Mouse (Mus musculus): ENCODE results near the gene Tsc22d1. TPM values are rescaled to one million over a fixed set of nuclear protein-coding genes. Genes with fewer than 3 reads are reported as not detected.

Gene Tsc22d1
- polyA plus RNA-seq, 1 experiment: 1,170 TPM

- peaks cover 7% of the 10 kb centered on the region for H3K9me3 ChIP-seq
- H3K27me3 ChIP-seq (replicated peaks): peaks cover 8% of the 10 kb centered on the region
- no peak for TF ChIP-seq FLI1 (IDR thresholded peaks at IDR 0.05; ENCODE audit: low read length)
- TF ChIP-seq GATA1 (IDR thresholded peaks at IDR 0.05; ENCODE audit: borderline replicate concordance, low read length): no peak
- peaks cover 35% of the 10 kb centered on the region for H3K36me3 ChIP-seq (replicated peaks; ENCODE audit: low read length)
- peaks cover 37% of the 10 kb centered on the region for H3K4me1 ChIP-seq
- H3K4me3 ChIP-seq (replicated peaks): peak overlapping the region; percentile 53
These were observed 92.6 kb downstream of the Tsc22d1 start for GRCm38 (mm10) chr14:76507357-76507756.

GRCm38 (mm10) chr14:76507804-76508500 is 93.2 kb downstream of the Tsc22d1 start:
- TF ChIP-seq GATA1 (IDR thresholded peaks at IDR 0.05; ENCODE audit: borderline replicate concordance, low read length) (no peak), FLI1 (IDR thresholded peaks at IDR 0.05; ENCODE audit: low read length) (no peak)
- H3K9me3 ChIP-seq: peaks cover 7% of the 10 kb centered on the region
- peaks cover 12% of the 10 kb centered on the region for H3K27me3 ChIP-seq (replicated peaks)
- H3K4me3 ChIP-seq (replicated peaks): peak overlapping the region; percentile 76
- H3K4me1 ChIP-seq: peaks cover 41% of the 10 kb centered on the region
- H3K36me3 ChIP-seq (replicated peaks; ENCODE audit: low read length): peaks cover 35% of the 10 kb centered on the region

- H3K27me3 ChIP-seq (replicated peaks): peaks cover 17% of the 10 kb centered on the region
- H3K9me3 ChIP-seq: peaks cover 7% of the 10 kb centered on the region
- peaks cover 44% of the 10 kb centered on the region for H3K4me1 ChIP-seq
- H3K36me3 ChIP-seq (replicated peaks; ENCODE audit: low read length): peaks cover 35% of the 10 kb centered on the region
- no peak overlapping the region for H3K4me3 ChIP-seq (replicated peaks)
- TF ChIP-seq GATA1 (IDR thresholded peaks at IDR 0.05; ENCODE audit: borderline replicate concordance, low read length) (no peak), FLI1 (IDR thresholded peaks at IDR 0.05; ENCODE audit: low read length) (no peak)
These were observed 93.9 kb downstream of the Tsc22d1 start for GRCm38 (mm10) chr14:76508701-76509100.

GRCm38 (mm10) chr14:76511971-76512370 is 97.2 kb downstream of the Tsc22d1 start:
- H3K36me3 ChIP-seq (replicated peaks; ENCODE audit: low read length): peaks cover 17% of the 10 kb centered on the region
- H3K9me3 ChIP-seq: peaks cover 7% of the 10 kb centered on the region
- peaks cover 50% of the 10 kb centered on the region for H3K4me1 ChIP-seq
- TF ChIP-seq GATA1 (IDR thresholded peaks at IDR 0.05; ENCODE audit: borderline replicate concordance, low read length): no peak
- TF ChIP-seq FLI1 (IDR thresholded peaks at IDR 0.05; ENCODE audit: low read length): no peak
- H3K4me3 ChIP-seq (replicated peaks): no peak overlapping the region
- peaks cover 35% of the 10 kb centered on the region for H3K27me3 ChIP-seq (replicated peaks)

DNA sequence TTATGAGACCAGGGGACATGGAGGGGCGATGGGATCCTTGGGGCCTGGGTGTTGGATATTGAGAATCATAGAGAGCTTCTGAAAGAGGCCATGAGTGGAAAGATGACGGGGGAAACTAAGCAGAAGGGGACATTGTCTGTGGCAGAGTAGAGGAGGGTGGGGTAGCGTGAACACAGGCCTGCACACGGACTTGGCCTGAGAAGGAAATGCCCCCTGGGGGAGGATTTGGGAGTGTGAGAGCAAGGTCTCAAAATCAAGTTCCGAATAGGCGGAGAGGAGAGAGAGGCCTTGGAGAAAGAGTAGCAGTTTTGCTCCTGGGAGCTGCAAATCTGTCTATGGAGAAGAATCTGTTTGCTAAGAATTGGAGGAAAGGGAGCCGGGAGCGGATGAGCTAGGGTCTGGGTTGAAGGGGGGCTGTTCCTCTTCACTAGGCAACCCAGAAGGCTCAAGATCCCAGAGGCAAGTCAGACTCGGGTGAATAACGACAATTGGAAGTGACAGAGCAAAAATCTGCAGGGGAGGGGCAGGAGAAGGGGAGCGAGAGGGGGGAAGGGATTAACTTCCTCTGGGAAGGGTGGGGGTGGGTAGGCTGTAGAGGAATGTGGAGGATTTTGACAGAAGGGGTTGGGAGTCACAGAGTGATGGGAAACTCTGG is 98.8 kb downstream of the Tsc22d1 start:
- Histone ChIP-seq H3K9me3 (peaks cover 7% of the 10 kb centered on the region), H3K36me3 (replicated peaks; ENCODE audit: low read length) (peaks cover 3% of the 10 kb centered on the region), H3K4me3 (replicated peaks) (peak overlapping the region; percentile 33), H3K4me1 (peaks cover 38% of the 10 kb centered on the region), H3K27me3 (replicated peaks) (peaks cover 49% of the 10 kb centered on the region)
- TF ChIP-seq FLI1 (IDR thresholded peaks at IDR 0.05; ENCODE audit: low read length): no peak
- no peak for TF ChIP-seq GATA1 (IDR thresholded peaks at IDR 0.05; ENCODE audit: borderline replicate concordance, low read length)

GRCm38 (mm10) chr14:76514050-76514585 is 99.4 kb downstream of the Tsc22d1 start:
- TF ChIP-seq FLI1 (IDR thresholded peaks at IDR 0.05; ENCODE audit: low read length) (no peak), GATA1 (IDR thresholded peaks at IDR 0.05; ENCODE audit: borderline replicate concordance, low read length) (no peak)

GRCm38 (mm10) chr14:76515620-76516019 is 100.9 kb downstream of the Tsc22d1 start:
- H3K36me3 ChIP-seq (replicated peaks; ENCODE audit: low read length): no peaks in the 10 kb centered on the region
- no peak overlapping the region for H3K4me3 ChIP-seq (replicated peaks)
- H3K9me3 ChIP-seq: peaks cover 4% of the 10 kb centered on the region; the same call in 1 of the 2 replicates
- H3K4me1 ChIP-seq: peaks cover 47% of the 10 kb centered on the region
- peaks cover 48% of the 10 kb centered on the region for H3K27me3 ChIP-seq (replicated peaks)
- TF ChIP-seq FLI1 (IDR thresholded peaks at IDR 0.05; ENCODE audit: low read length) (no peak), GATA1 (IDR thresholded peaks at IDR 0.05; ENCODE audit: borderline replicate concordance, low read length) (no peak)

More at GRCm38 (mm10) chr14:76514050-76514585, 99.4 kb downstream of the Tsc22d1 start:
- H3K4me1 ChIP-seq: peaks cover 38% of the 10 kb centered on the region
- peaks cover 3% of the 10 kb centered on the region for H3K36me3 ChIP-seq (replicated peaks; ENCODE audit: low read length)
- H3K4me3 ChIP-seq (replicated peaks): no peak overlapping the region
- peaks cover 48% of the 10 kb centered on the region for H3K27me3 ChIP-seq (replicated peaks)
- H3K9me3 ChIP-seq: peaks cover 7% of the 10 kb centered on the region

GRCm38 (mm10) chr14:76518217-76518616 is 103.5 kb downstream of the Tsc22d1 start:
- Histone ChIP-seq H3K27me3 (replicated peaks) (peaks cover 42% of the 10 kb centered on the region), H3K4me1 (peaks cover 57% of the 10 kb centered on the region), H3K9me3 (peaks cover 2% of the 10 kb centered on the region; the same call in 1 of the 2 replicates), H3K4me3 (replicated peaks) (no peak overlapping the region), H3K36me3 (replicated peaks; ENCODE audit: low read length) (no peaks in the 10 kb centered on the region)
- TF ChIP-seq FLI1 (IDR thresholded peaks at IDR 0.05; ENCODE audit: low read length) (no peak), GATA1 (IDR thresholded peaks at IDR 0.05; ENCODE audit: borderline replicate concordance, low read length) (no peak)

DNA sequence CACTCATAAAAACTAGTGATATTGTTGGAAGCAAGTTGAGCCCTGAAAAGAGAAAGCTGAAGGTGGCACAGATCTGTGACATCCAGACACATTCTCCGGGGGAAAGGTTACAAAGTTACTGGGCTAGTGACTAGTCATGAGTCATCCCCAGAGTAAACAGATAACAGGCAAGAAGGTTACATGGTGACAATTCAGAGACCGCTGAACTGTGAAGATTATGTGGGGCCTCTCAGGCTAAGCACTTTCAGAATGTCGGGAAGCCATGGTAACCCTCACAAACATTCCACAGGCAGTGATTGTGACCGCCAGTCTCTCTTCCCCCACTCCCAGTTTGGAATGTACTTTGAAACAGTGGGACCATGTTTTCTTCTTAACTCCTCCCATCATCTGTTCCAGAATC is 105.8 kb downstream of the Tsc22d1 start:
- Histone ChIP-seq H3K4me3 (replicated peaks) (no peak overlapping the region), H3K9me3 (peaks cover 8% of the 10 kb centered on the region), H3K27me3 (replicated peaks) (peaks cover 37% of the 10 kb centered on the region), H3K36me3 (replicated peaks; ENCODE audit: low read length) (no peaks in the 10 kb centered on the region), H3K4me1 (peaks cover 43% of the 10 kb centered on the region)
- TF ChIP-seq GATA1 (IDR thresholded peaks at IDR 0.05; ENCODE audit: borderline replicate concordance, low read length): no peak
- TF ChIP-seq FLI1 (IDR thresholded peaks at IDR 0.05; ENCODE audit: low read length): no peak

- Histone ChIP-seq H3K9me3 (peaks cover 8% of the 10 kb centered on the region), H3K4me1 (peaks cover 42% of the 10 kb centered on the region), H3K27me3 (replicated peaks) (peaks cover 30% of the 10 kb centered on the region), H3K36me3 (replicated peaks; ENCODE audit: low read length) (no peaks in the 10 kb centered on the region), H3K4me3 (replicated peaks) (no peak overlapping the region)
- no peak for TF ChIP-seq GATA1 (IDR thresholded peaks at IDR 0.05; ENCODE audit: borderline replicate concordance, low read length)
- no peak for TF ChIP-seq FLI1 (IDR thresholded peaks at IDR 0.05; ENCODE audit: low read length)
These were observed 106.5 kb downstream of the Tsc22d1 start for GRCm38 (mm10) chr14:76521308-76521707.
